Mouse (Mus musculus) lung, adult 2 months (tissue): ENCODE measurements around the gene Kmt5b. TPM values are rescaled to one million over a fixed set of nuclear protein-coding genes. Genes with fewer than 3 reads are reported as not detected.

ENCODE experiments used
- DNase-seq: peaks from one replicate; pipeline ENCODE4 v3.0.0; 2022
- H3K4me1 ChIP-seq: fragments of 200-500 bp; 2 replicates; pipeline ENCODE4 v1.6.1; 2011; ENCODE audit warnings: low read length; ENCODE audit not compliant: control insufficient read depth, insufficient read depth
- H3K4me3 ChIP-seq: fragments of 200-500 bp; replicated peaks from 2 replicates; pipeline ENCODE3; 2011; ENCODE audit warnings: low read depth, mild to moderate bottlenecking, control low read depth, low read length; ENCODE audit errors: extremely low read depth
- CTCF ChIP-seq: fragments of 200-500 bp; IDR thresholded peaks from 2 replicates; pipeline ENCODE4 v1.5.1; 2011; ENCODE audit warnings: mild to moderate bottlenecking, low read length, control low read depth; ENCODE audit not compliant: insufficient read depth
- POLR2A ChIP-seq: fragments of 200-500 bp; IDR thresholded peaks from 2 replicates; pipeline ENCODE4 v1.6.1; 2011; ENCODE audit warnings: low read depth, mild to moderate bottlenecking, control low read depth, low read length, borderline replicate concordance; ENCODE audit errors: extremely low read depth
- WGBS: fragments of 180-500 bp; shearing (Covaris S2); methylation state at CpG from one replicate; pipeline ENCODE4 v1.1.7; 2018; 5-methylcytosine and 5-hydroxymethylcytosine counted together
- polyA plus RNA-seq: library from polyadenylated mRNA; depleted of rRNA; stranded (reverse); fragments of >200 nt; gene quantifications from 2 replicates; pipeline ENCODE4 v1.2.3, GENCODE M21; 2012

Gene Kmt5b
- polyA plus RNA-seq, 1 experiment, result 23.7 TPM

- WGBS, result 39% methylated on average over 5 of the region's 5 CpGs
- DNase-seq, result peak; percentile 59
- Histone ChIP-seq H3K4me1 (no peaks in the 10 kb centered on the region), H3K4me3 (no peak overlapping the region)
- TF ChIP-seq POLR2A (no peak), CTCF (no peak)
These were observed 73.0 kb downstream of the Kmt5b start for GRCm38 (mm10) chr19:3840214-3840651.

- 69% methylated on average over 5 of the region's 5 CpGs for WGBS
- DNase-seq, result no peak
- TF ChIP-seq POLR2A (no peak), CTCF (no peak)
- no peaks in the 10 kb centered on the region for H3K4me1 ChIP-seq
- H3K4me3 ChIP-seq, result no peak overlapping the region
These were observed 73.5 kb downstream of the Kmt5b start for GRCm38 (mm10) chr19:3840685-3841084.

- peak; percentile 75 for DNase-seq
- WGBS, result 44% methylated on average over 12 of the region's 12 CpGs
- TF ChIP-seq POLR2A (no peak), CTCF (no peak)
- no peaks in the 10 kb centered on the region for H3K4me1 ChIP-seq
- H3K4me3 ChIP-seq, result no peak overlapping the region
These were observed 75.3 kb downstream of the Kmt5b start for GRCm38 (mm10) chr19:3842359-3843148.

GRCm38 (mm10) chr19:3843629-3844028, 76.4 kb downstream of the Kmt5b start:
- DNase-seq, result no peak
- Histone ChIP-seq H3K4me1 (no peaks in the 10 kb centered on the region), H3K4me3 (no peak overlapping the region)
- WGBS, result 66% methylated on average over 2 of the region's 2 CpGs
- TF ChIP-seq CTCF (no peak), POLR2A (no peak)

GRCm38 (mm10) chr19:3844836-3845235, 77.6 kb downstream of the Kmt5b start:
- no peak overlapping the region for H3K4me3 ChIP-seq
- TF ChIP-seq CTCF (no peak), POLR2A (no peak)
- WGBS, result 89% methylated on average over 1 of the region's 1 CpGs
- no peak for DNase-seq
- H3K4me1 ChIP-seq, result no peaks in the 10 kb centered on the region

- Histone ChIP-seq H3K4me3 (no peak overlapping the region), H3K4me1 (no peaks in the 10 kb centered on the region)
- no peak for DNase-seq
- WGBS, result 84% methylated on average over 11 of the region's 11 CpGs
- TF ChIP-seq POLR2A, result no peak
- TF ChIP-seq CTCF, result no peak
These were observed 78.1 kb downstream of the Kmt5b start for GRCm38 (mm10) chr19:3845339-3845738.

- no peak for DNase-seq
- Histone ChIP-seq H3K4me1 (peaks cover 2% of the 10 kb centered on the region), H3K4me3 (no peak overlapping the region)
- no peak for TF ChIP-seq CTCF
- TF ChIP-seq POLR2A, result no peak
- WGBS, result 58% methylated on average over 1 of the region's 1 CpGs
These were observed 78.7 kb downstream of the Kmt5b start for GRCm38 (mm10) chr19:3845803-3846406.

- no peak for TF ChIP-seq CTCF
- TF ChIP-seq POLR2A, result no peak
- 61% methylated on average over 10 of the region's 10 CpGs for WGBS
- DNase-seq, result no peak
- H3K4me1 ChIP-seq, result peaks cover 4% of the 10 kb centered on the region
- H3K4me3 ChIP-seq, result no peak overlapping the region
These were observed 79.7 kb downstream of the Kmt5b start for GRCm38 (mm10) chr19:3846676-3847604.

- H3K4me3 ChIP-seq, result no peak overlapping the region
- DNase-seq, result no peak
- 73% methylated on average over 5 of the region's 5 CpGs for WGBS
- TF ChIP-seq CTCF, result no peak
- TF ChIP-seq POLR2A, result no peak
- H3K4me1 ChIP-seq, result peaks cover 4% of the 10 kb centered on the region
These were observed 80.5 kb downstream of the Kmt5b start for GRCm38 (mm10) chr19:3847711-3848110.
